Mouse (Mus musculus) hindbrain, embryonic 13.5 days (tissue): Measurements from ENCODE around the gene Ppfibp1. TPM values are rescaled to one million over a fixed set of nuclear protein-coding genes. Genes with fewer than 3 reads are reported as not detected.

Source experiments
- ATAC-seq: fragments of 200-750 bp; cut with Nextera tagmentation; 2 replicates; pipeline ENCODE4 v1.8.0; 2017; ENCODE audit warnings: moderate TSS enrichment; ENCODE audit not compliant: low FRiP score
- H3K27ac ChIP-seq: fragments of 300-500 bp; sonication (generic); 2 replicates; pipeline ENCODE4 v1.5.1; 2015; ENCODE audit warnings: inconsistent platforms, mild to moderate bottlenecking, moderate library complexity
- H3K27me3 ChIP-seq: fragments of 300-500 bp; sonication (generic); 2 replicates; pipeline ENCODE4 v1.6.1; 2015; ENCODE audit warnings: mild to moderate bottlenecking, inconsistent platforms
- H3K36me3 ChIP-seq: fragments of 300-500 bp; sonication (generic); 2 replicates; pipeline ENCODE4 v1.6.1; 2015; ENCODE audit warnings: mild to moderate bottlenecking, inconsistent platforms
- H3K4me1 ChIP-seq: fragments of 300-500 bp; sonication (generic); replicated peaks from 2 replicates; pipeline ENCODE4 v1.6.1; 2015; ENCODE audit warnings: inconsistent platforms
- H3K4me2 ChIP-seq: fragments of 300-500 bp; sonication (generic); 2 replicates; pipeline ENCODE4 v1.6.1; 2015; ENCODE audit warnings: inconsistent platforms, mild to moderate bottlenecking, moderate library complexity
- H3K4me3 ChIP-seq: fragments of 300-500 bp; sonication (generic); 2 replicates; pipeline ENCODE4 v1.5.1; 2015; ENCODE audit warnings: mild to moderate bottlenecking, inconsistent platforms
- H3K9ac ChIP-seq: fragments of 300-500 bp; sonication (generic); 2 replicates; pipeline ENCODE4 v1.6.1; 2015; ENCODE audit warnings: mild to moderate bottlenecking, inconsistent platforms
- H3K9me3 ChIP-seq: fragments of 300-500 bp; sonication (generic); 2 replicates; pipeline ENCODE4 v1.6.1; 2016; ENCODE audit warnings: inconsistent platforms
- WGBS: fragments of 180-500 bp; shearing (Covaris S2); methylation state at CpG from one replicate; pipeline ENCODE4 v1.1.7; 2015; 5-methylcytosine and 5-hydroxymethylcytosine counted together
- polyA plus RNA-seq: library from polyadenylated mRNA; unstranded; fragments of >200 nt; fragmentation: Nextera tagmentation; extraction: Ambion mirVana; gene quantifications from 2 replicates; pipeline ENCODE4 v1.2.1, GENCODE M21; 2015

Ppfibp1 gene
- polyA plus RNA-seq, 1 experiment from 2014 or later = 14.7 TPM

DNA sequence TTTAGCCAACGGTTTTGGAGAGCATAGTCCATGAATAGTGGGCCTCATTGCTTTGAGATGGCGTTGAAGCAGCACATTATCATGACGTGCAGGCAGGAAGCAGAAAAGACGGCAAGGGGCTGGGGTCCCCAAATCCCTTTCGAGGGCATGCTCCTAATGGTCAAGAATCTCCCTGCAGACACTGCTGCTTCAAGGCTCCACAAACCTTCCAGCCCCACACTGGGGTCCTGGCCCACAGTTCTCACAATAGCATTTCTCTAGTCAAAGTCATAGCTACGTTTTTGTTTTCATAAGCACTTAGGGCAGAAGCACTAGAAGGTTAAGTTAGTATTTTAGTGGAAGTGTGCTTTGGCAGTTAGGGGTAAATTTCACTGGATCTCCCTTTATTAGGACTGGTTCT is 107.6 kb downstream of the Ppfibp1 start:
- no peak for ATAC-seq
- WGBS = 89% methylated on average over 6 of the region's 6 CpGs

DNA sequence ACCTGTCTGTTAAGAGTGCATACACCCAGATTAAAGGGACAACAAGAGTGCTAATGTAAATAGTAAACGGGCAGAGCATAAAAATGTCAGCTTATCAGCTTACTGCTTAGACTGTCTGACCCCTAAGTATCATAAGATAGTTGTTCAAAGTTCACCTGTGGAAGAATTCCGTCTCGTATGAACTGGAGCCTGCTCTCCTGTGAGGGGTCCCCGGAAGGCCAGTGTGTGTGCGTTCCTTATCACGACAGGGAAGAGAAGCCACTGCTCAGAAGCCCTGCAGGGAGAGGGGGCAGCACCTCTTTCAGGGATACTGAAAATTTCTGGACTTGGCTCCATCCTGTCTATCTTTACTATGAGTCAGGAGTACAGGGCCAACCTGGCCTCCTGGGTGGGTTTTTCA is 108.7 kb downstream of the Ppfibp1 start:
- ATAC-seq = no peak
- no peak overlapping the region for H3K9ac ChIP-seq
- 90% methylated on average over 6 of the region's 6 CpGs for WGBS
- H3K4me1 ChIP-seq = no peaks in the 10 kb centered on the region
- no peaks in the 10 kb centered on the region for H3K9me3 ChIP-seq
- no peak overlapping the region for H3K4me2 ChIP-seq
- H3K4me3 ChIP-seq = no peak overlapping the region
- no peak overlapping the region for H3K27ac ChIP-seq
- no peaks in the 10 kb centered on the region for H3K36me3 ChIP-seq
- no peaks in the 10 kb centered on the region for H3K27me3 ChIP-seq

More for the DNA sequence above, 107.6 kb downstream of the Ppfibp1 start:
- Histone ChIP-seq H3K4me3 (no peak overlapping the region), H3K4me2 (no peak overlapping the region), H3K9ac (no peak overlapping the region), H3K27me3 (no peaks in the 10 kb centered on the region), H3K9me3 (no peaks in the 10 kb centered on the region), H3K4me1 (no peaks in the 10 kb centered on the region), H3K36me3 (no peaks in the 10 kb centered on the region), H3K27ac (no peak overlapping the region)

DNA sequence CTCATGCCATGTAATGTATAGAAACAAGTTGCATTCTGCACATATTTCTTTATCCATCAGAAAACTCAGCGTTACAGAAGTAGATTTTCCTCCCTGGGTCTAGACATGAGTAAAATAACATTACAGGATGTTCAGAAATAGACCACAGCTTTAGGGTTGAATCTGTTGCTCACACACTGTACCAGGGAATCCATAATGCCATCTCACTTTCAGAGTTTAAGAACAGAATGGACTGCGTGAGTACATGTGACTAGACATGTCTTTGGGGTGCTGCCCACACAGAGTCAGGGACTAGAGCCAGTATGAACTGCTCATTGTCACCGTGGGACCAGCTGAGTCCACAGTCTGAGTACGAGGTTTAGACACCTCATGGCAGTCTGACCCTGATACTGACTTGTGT is 110.4 kb downstream of the Ppfibp1 start:
- Histone ChIP-seq H3K36me3 (no peaks in the 10 kb centered on the region), H3K4me3 (no peak overlapping the region), H3K9ac (no peak overlapping the region), H3K4me1 (no peaks in the 10 kb centered on the region), H3K27me3 (no peaks in the 10 kb centered on the region), H3K4me2 (no peak overlapping the region), H3K27ac (no peak overlapping the region), H3K9me3 (no peaks in the 10 kb centered on the region)
- WGBS = 90% methylated on average over 4 of the region's 4 CpGs
- no peak for ATAC-seq

DNA sequence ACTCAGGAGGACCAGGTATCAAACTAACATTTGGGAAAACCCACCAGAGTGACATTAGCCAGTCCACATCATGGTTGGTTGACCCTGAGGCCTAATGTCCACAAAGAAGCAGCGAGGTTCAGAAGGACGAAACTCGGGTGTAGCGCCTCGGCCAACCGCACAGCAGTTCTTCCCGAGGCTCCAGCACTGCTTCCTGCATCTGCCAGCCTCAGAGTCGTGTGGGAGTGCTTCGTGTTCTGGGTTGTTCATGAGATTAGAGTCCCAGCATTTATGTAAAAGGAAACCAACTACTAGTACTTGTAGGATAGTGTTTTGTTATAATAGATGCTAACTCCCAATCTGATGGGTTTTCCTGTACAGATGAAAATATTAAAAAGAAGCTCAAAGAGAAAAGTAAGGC is 111.0 kb downstream of the Ppfibp1 start:
- H3K27ac ChIP-seq = no peak overlapping the region
- no peaks in the 10 kb centered on the region for H3K9me3 ChIP-seq
- H3K36me3 ChIP-seq = no peaks in the 10 kb centered on the region
- no peaks in the 10 kb centered on the region for H3K27me3 ChIP-seq
- 91% methylated on average over 9 of the region's 9 CpGs for WGBS
- H3K4me2 ChIP-seq = no peak overlapping the region
- no peak overlapping the region for H3K9ac ChIP-seq
- ATAC-seq = no peak
- no peaks in the 10 kb centered on the region for H3K4me1 ChIP-seq
- no peak overlapping the region for H3K4me3 ChIP-seq

DNA sequence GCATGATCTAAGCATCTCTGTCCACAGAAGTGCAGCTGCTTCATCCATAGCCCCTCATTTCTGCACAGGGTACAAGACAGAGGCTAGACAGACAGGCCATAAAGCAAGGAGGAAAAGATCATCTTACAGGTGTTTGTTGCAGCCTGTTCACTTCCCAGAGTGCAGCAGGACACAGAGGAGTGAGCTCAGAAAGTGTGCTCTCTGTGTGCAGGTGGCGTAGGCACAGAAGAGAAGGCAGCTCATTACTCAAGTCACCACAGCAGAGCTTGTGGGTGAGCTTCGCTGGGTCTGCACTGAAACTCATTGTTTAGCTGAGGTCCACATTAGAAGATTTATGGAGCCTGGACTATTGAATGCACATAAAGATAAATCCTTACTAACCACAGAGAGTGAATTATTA is 111.5 kb downstream of the Ppfibp1 start:
- no peak for ATAC-seq
- Histone ChIP-seq H3K27ac (no peak overlapping the region), H3K9ac (no peak overlapping the region), H3K4me1 (no peaks in the 10 kb centered on the region), H3K27me3 (no peaks in the 10 kb centered on the region), H3K4me3 (no peak overlapping the region), H3K4me2 (no peak overlapping the region), H3K36me3 (no peaks in the 10 kb centered on the region), H3K9me3 (no peaks in the 10 kb centered on the region)
- 66% methylated on average over 2 of the region's 2 CpGs for WGBS

DNA sequence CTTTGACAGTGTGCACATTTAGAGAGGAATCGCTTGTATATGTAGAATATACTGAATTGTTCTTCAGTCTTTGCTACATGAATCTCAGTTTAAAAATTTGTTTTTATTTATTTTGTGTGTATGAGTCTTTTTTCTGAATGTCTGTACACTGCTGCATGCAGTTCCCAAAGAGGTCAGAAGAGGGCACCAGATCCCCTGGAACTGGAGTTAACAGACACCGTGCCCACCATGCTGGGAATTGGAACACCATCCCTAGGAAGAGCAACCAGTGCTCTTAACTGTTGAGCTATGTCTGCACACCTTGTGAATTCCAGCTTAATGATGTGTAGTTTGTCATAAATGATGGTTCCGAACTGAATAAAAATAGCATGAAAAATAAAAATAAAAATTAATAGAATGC is 119.9 kb downstream of the Ppfibp1 start:
- Histone ChIP-seq H3K27me3 (no peaks in the 10 kb centered on the region), H3K4me3 (no peak overlapping the region), H3K4me2 (no peak overlapping the region), H3K4me1 (no peaks in the 10 kb centered on the region), H3K27ac (no peak overlapping the region), H3K36me3 (0 out of 2 replicates have a peak, but pooled peaks cover 4% of the 10 kb centered on the region), H3K9ac (no peak overlapping the region), H3K9me3 (no peaks in the 10 kb centered on the region)
- no peak for ATAC-seq
- 52% methylated on average over 3 of the region's 3 CpGs for WGBS

DNA sequence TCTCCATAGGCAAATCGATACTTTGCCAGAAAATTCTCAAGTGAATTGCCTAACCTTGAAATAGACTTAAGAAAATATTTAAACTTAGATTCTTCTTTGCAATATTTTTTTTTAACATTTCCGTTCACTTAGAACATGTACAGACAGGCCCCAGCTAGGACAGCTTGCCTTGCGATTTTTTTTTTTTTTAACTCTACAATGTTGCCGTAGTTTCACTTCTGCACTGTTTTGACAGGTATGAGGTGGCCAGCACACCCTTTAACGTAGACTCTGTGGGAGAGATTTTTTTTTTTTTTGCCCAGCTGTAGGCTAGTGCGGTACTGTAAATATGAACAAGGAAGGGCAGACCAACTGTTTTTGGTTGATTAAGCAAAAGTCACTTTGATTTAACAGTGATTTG is 122.1 kb downstream of the Ppfibp1 start:
- Histone ChIP-seq H3K4me1 (no peaks in the 10 kb centered on the region), H3K27me3 (no peaks in the 10 kb centered on the region), H3K4me2 (no peak overlapping the region), H3K36me3 (0 out of 2 replicates have a peak, but pooled peaks cover 4% of the 10 kb centered on the region), H3K27ac (no peak overlapping the region), H3K4me3 (no peak overlapping the region), H3K9ac (no peak overlapping the region), H3K9me3 (no peaks in the 10 kb centered on the region)
- no peak for ATAC-seq
- 88% methylated on average over 6 of the region's 6 CpGs for WGBS

DNA sequence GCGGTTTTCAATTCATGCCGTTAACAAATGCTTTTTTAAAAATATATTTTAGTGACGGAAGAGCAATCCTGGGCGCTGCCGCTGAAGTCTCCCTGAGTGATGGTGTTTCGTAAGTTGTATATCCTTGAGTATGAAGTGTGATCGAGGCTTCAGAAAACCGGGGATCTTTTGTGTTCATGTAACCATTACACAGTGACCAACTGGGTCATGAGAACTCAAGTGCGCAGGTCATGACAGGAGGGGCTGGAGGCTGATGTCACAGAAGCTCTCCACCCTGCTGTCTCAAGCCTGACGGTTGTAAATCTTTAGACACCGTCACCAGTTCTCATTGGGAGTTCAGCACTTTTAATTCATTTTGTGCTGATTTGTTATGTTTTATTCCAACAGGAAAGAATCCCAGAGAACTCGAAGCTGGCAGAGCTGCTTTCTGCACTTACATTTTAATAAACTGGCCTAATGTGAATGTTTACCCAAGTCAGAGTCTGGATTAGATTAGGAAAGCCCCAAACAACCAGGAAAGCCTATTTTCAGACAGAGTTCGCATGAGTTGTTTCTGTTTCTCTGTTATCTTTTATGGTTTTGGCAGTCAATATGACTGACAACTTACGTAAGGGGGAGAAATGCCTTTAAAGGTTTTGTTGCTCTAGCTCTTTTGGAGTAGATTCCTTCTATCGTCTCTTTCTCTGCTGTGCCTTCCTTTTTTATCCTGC is 122.7 kb downstream of the Ppfibp1 start:
- 0 out of 2 replicates have a peak, but pooled peaks cover 4% of the 10 kb centered on the region for H3K36me3 ChIP-seq
- H3K9ac ChIP-seq = no peak overlapping the region
- no peaks in the 10 kb centered on the region for H3K27me3 ChIP-seq
- H3K4me2 ChIP-seq = no peak overlapping the region
- 91% methylated on average over 15 of the region's 15 CpGs for WGBS
- ATAC-seq = no peak
- no peaks in the 10 kb centered on the region for H3K9me3 ChIP-seq
- no peaks in the 10 kb centered on the region for H3K4me1 ChIP-seq
- no peak overlapping the region for H3K27ac ChIP-seq
- H3K4me3 ChIP-seq = no peak overlapping the region

DNA sequence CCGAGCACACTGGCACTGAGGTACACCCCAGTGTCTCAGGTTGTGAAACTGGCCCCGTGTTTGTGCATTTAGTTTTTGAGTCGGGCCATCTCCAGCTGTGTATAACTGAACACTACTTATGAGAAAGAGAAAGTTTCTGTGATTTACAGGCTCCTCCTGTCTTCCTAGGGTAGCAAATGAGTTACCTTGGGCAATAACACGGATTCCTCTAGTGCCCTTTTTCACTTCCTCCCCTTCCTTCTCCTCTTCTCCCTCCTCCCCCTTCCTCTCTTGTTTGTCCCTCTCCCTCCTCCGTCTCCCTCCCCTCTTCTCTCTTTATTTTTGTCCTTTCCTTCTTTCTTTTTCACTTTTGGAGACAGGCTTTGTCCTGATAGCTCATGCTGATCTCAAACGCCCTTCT is 123.3 kb downstream of the Ppfibp1 start:
- 67% methylated on average over 6 of the region's 6 CpGs for WGBS
- Histone ChIP-seq H3K36me3 (0 out of 2 replicates have a peak, but pooled peaks cover 4% of the 10 kb centered on the region), H3K4me2 (no peak overlapping the region), H3K4me1 (no peaks in the 10 kb centered on the region), H3K9ac (no peak overlapping the region), H3K9me3 (no peaks in the 10 kb centered on the region), H3K27me3 (no peaks in the 10 kb centered on the region), H3K4me3 (no peak overlapping the region), H3K27ac (no peak overlapping the region)
- ATAC-seq = no peak

DNA sequence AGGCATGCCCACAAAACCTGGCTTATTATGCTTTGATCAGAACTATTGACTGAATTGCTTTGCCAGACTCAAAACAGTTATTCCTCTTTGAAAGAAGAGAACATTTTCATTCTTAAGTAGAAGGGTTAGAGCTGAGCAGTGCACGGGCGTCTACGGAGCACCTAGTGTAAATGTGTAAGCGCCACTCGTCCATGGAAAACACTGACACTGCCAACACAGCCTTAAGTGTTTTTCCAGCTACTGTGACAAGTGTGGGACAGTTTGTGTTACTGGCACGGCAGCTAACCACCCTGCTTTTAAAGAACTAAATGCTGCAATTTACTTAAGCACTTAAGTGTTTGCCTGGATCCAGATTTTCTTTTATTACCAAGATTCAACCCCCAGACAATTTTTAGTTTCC is 123.7 kb downstream of the Ppfibp1 start:
- H3K9me3 ChIP-seq = no peaks in the 10 kb centered on the region
- no peak overlapping the region for H3K4me2 ChIP-seq
- WGBS = 87% methylated on average over 6 of the region's 6 CpGs
- ATAC-seq = no peak
- H3K9ac ChIP-seq = no peak overlapping the region
- no peak overlapping the region for H3K4me3 ChIP-seq
- H3K36me3 ChIP-seq = 0 out of 2 replicates have a peak, but pooled peaks cover 4% of the 10 kb centered on the region
- no peaks in the 10 kb centered on the region for H3K4me1 ChIP-seq
- no peak overlapping the region for H3K27ac ChIP-seq
- H3K27me3 ChIP-seq = no peaks in the 10 kb centered on the region

DNA sequence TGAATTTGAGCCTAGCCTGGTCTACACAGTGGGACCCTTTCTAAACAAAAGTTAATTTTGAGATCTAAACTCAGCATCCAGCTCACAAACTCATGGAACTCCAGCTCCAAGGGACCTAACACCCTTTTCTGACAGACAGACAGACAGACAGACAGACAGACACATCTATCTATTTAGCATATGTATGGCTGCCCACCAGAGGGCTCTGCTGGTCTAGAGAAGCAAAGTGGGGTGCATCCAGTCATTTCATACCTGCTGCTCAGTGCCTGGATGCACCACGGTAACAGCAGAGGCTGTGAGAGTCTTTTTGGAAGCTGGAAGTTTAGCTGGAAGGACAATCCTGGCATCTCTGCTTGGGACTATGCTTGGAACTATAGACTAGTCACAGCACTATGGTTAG is 125.3 kb downstream of the Ppfibp1 start:
- Histone ChIP-seq H3K9me3 (no peaks in the 10 kb centered on the region), H3K27me3 (no peaks in the 10 kb centered on the region), H3K4me3 (no peak overlapping the region), H3K9ac (no peak overlapping the region), H3K4me1 (no peaks in the 10 kb centered on the region), H3K36me3 (no peaks in the 10 kb centered on the region), H3K4me2 (no peak overlapping the region), H3K27ac (no peak overlapping the region)
- no peak for ATAC-seq
- WGBS = 70% methylated on average over 1 of the region's 1 CpGs

DNA sequence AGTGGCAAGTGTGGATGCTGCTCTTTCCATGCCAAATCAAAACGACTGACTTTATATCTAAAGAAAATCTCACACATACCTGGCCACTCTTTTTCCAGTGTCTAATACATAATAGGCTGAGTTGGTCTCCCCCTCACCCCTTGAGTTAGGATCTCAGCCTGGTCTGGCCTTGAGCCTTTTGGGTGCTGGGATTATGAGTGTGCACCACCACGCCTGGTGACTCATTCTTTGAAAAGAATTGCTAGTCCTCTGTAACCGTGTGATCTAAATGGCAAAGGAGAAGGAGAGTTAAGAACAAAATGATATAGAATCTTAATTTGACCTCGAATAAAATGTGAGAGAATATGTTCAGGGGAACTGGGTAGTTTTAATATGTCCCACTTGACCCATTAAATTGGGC is 129.6 kb downstream of the Ppfibp1 start:
- Histone ChIP-seq H3K4me2 (no peak overlapping the region), H3K36me3 (no peaks in the 10 kb centered on the region), H3K27me3 (no peaks in the 10 kb centered on the region), H3K9me3 (no peaks in the 10 kb centered on the region), H3K27ac (no peak overlapping the region), H3K9ac (no peak overlapping the region), H3K4me1 (no peaks in the 10 kb centered on the region), H3K4me3 (no peak overlapping the region)
- no peak for ATAC-seq
- 90% methylated on average over 4 of the region's 4 CpGs for WGBS

DNA sequence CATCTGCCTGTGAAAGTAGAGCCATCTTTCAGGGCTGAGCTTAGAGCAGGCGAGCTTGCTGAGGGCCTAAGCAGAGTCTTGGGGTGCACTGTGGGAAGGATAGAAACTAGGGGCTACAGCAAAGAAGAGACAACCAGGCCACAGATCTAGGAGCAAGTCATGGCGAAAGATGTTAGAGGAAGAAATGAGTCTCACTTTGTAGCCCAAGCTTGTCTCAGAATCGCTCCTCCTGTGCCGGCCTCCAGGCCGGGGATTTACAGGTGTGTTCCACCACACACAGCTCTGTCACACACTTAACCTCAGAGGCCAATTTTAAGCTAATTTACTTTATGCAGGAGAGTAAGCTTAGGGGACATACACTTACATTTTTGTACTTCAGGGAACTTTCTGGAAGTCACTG is 130.1 kb downstream of the Ppfibp1 start:
- Histone ChIP-seq H3K9ac (no peak overlapping the region), H3K4me2 (no peak overlapping the region), H3K4me3 (no peak overlapping the region), H3K27me3 (no peaks in the 10 kb centered on the region), H3K36me3 (no peaks in the 10 kb centered on the region), H3K27ac (no peak overlapping the region), H3K4me1 (no peaks in the 10 kb centered on the region), H3K9me3 (no peaks in the 10 kb centered on the region)
- WGBS = 93% methylated on average over 5 of the region's 5 CpGs
- ATAC-seq = no peak
